In genomic region chr2:147012623-147013184, GRCm38 (mm10) we compare ENCODE assay signal across 8 mouse cellular contexts. TPM values are rescaled to one million over a fixed set of nuclear protein-coding genes. Genes with fewer than 3 reads are reported as not detected.
DNase-seq lines count a peak whose midpoint lies in the region; ATAC-seq and TF ChIP-seq lines count a peak whose summit lies in the region.

Xrn2 (plus strand) TSS chr2:147012996.

- H3K9me3 ChIP-seq in forebrain, embryonic 10.5 days = no peaks in the 10 kb centered on the region
- H3K9me3 ChIP-seq in heart, embryonic 15.5 days (replicated peaks) = no peaks in the 10 kb centered on the region
- no peaks in the 10 kb centered on the region for H3K9me3 ChIP-seq in liver, embryonic 14.5 days (ENCODE audit: control insufficient read depth, low read length)
- H3K9me3 ChIP-seq in neural tube, embryonic 11.5 days (ENCODE audit: control insufficient read depth, low read length) = no peaks in the 10 kb centered on the region
- no peaks in the 10 kb centered on the region for H3K9me3 ChIP-seq in stomach, postnatal 0 days (ENCODE audit: control insufficient read depth, low read length)

- peak; percentile 95 to 96 for DNase-seq in CD8-positive naive resting alpha-beta T cell, adult 2 months (ENCODE audit: low read depth in 2 of 2, low spot score in 2 of 2)
- DNase-seq in c-Kit-positive CD71-negative TER-119-negative erythroid progenitor cells, embryonic 14.5 days (ENCODE audit: low read depth) = peak; percentile 94
- peak; percentile 98 for DNase-seq in forebrain, embryonic 10.5 days (ENCODE audit: extremely low spot score, low spot score)
- DNase-seq in kidney, postnatal 25 days = peak; percentile 95 to 97
- DNase-seq in liver, embryonic 14.5 days (ENCODE audit: low read depth in 3 of 3, low spot score in 3 of 3) = peak; percentile 82 to 89 (median 87)
- DNase-seq in neural tube, embryonic 11.5 days (ENCODE audit: low spot score) = peak; percentile 96
- DNase-seq in stomach, postnatal 0 days (ENCODE audit: low spot score) = peak; percentile 95

- H3K9ac ChIP-seq in heart, embryonic 15.5 days = peak within 1 kb of the TSS; percentile 87
- peak within 1 kb of the TSS; percentile 80 for H3K9ac ChIP-seq in liver, embryonic 14.5 days (replicated peaks)
- peak within 1 kb of the TSS; percentile 88 for H3K9ac ChIP-seq in neural tube, embryonic 11.5 days (ENCODE audit: low read length)
- H3K9ac ChIP-seq in stomach, postnatal 0 days (ENCODE audit: low read length) = peak within 1 kb of the TSS; percentile 93

- H3K4me1 ChIP-seq in forebrain, embryonic 10.5 days = peaks cover 20% of the 10 kb centered on the region
- peaks cover 24% of the 10 kb centered on the region for H3K4me1 ChIP-seq in heart, embryonic 15.5 days (replicated peaks)
- peaks cover 8 to 26% of the 10 kb centered on the region in 2 experiments for H3K4me1 ChIP-seq in liver, embryonic 14.5 days (replicated peaks; ENCODE audit: control insufficient read depth in 2 of 2, insufficient read depth in 2 of 2, low read length in 1 of 2)
- H3K4me1 ChIP-seq in neural tube, embryonic 11.5 days (ENCODE audit: control insufficient read depth, insufficient read depth, low read length) = 0 out of 2 replicates have a peak, but pooled peaks cover 4% of the 10 kb centered on the region
- no peaks in the 10 kb centered on the region for H3K4me1 ChIP-seq in stomach, postnatal 0 days (replicated peaks; ENCODE audit: control insufficient read depth, insufficient read depth)

- WGBS in forebrain, embryonic 10.5 days = under 1% methylated on average over 37 of the region's 37 CpGs
- WGBS in heart, embryonic 15.5 days = under 1% methylated on average over 37 of the region's 37 CpGs
- WGBS in liver, embryonic 14.5 days (ENCODE audit: insufficient replicate concordance) = under 1% methylated on average over 37 of the region's 37 CpGs
- WGBS in neural tube, embryonic 11.5 days = 1% methylated on average over 37 of the region's 37 CpGs
- under 1% methylated on average over 37 of the region's 37 CpGs for WGBS in stomach, postnatal 0 days

- peak within 1 kb of the TSS; percentile 95 for H3K27ac ChIP-seq in forebrain, embryonic 10.5 days
- peak within 1 kb of the TSS; percentile 100 for H3K27ac ChIP-seq in heart, embryonic 15.5 days
- peak within 1 kb of the TSS; percentile 76 for H3K27ac ChIP-seq in liver, embryonic 14.5 days
- peak within 1 kb of the TSS; percentile 97 for H3K27ac ChIP-seq in neural tube, embryonic 11.5 days (ENCODE audit: low read depth, low read length)
- H3K27ac ChIP-seq in stomach, postnatal 0 days (replicated peaks) = peak within 1 kb of the TSS; percentile 99

- peak within 1 kb of the TSS; percentile 86 for H3K4me3 ChIP-seq in forebrain, embryonic 10.5 days
- peak within 1 kb of the TSS; percentile 99 for H3K4me3 ChIP-seq in heart, embryonic 15.5 days
- H3K4me3 ChIP-seq in liver, embryonic 14.5 days (ENCODE audit: insufficient read depth in 1 of 2, low read depth in 2 of 2, low read length in 2 of 2) = peak within 1 kb of the TSS; percentile 85 to 88
- peak within 1 kb of the TSS; percentile 59 for H3K4me3 ChIP-seq in neural tube, embryonic 11.5 days (ENCODE audit: low read depth, low read length)
- H3K4me3 ChIP-seq in stomach, postnatal 0 days (ENCODE audit: low read depth, low read length) = peak within 1 kb of the TSS; percentile 90

- H3K4me2 ChIP-seq in heart, embryonic 15.5 days = peak within 1 kb of the TSS; percentile 65
- peak within 1 kb of the TSS; percentile 79 for H3K4me2 ChIP-seq in liver, embryonic 14.5 days (ENCODE audit: low read depth)
- peak within 1 kb of the TSS; percentile 69 for H3K4me2 ChIP-seq in neural tube, embryonic 11.5 days (ENCODE audit: low read depth)
- H3K4me2 ChIP-seq in stomach, postnatal 0 days (replicated peaks; ENCODE audit: low read depth) = peak within 1 kb of the TSS; percentile 74

- H3K36me3 ChIP-seq in forebrain, embryonic 10.5 days (replicated peaks) = peaks cover 13% of the 10 kb centered on the region
- no peaks in the 10 kb centered on the region for H3K36me3 ChIP-seq in heart, embryonic 15.5 days
- H3K36me3 ChIP-seq in liver, embryonic 14.5 days (replicated peaks; ENCODE audit: control insufficient read depth, insufficient read depth, low read depth) = no peaks in the 10 kb centered on the region
- no peaks in the 10 kb centered on the region; the same call in 1 of the 2 replicates for H3K36me3 ChIP-seq in neural tube, embryonic 11.5 days (ENCODE audit: control insufficient read depth, insufficient read depth, low read length)
- H3K36me3 ChIP-seq in stomach, postnatal 0 days (ENCODE audit: control insufficient read depth, insufficient read depth, low read length) = no peaks in the 10 kb centered on the region

- no peak for TF ChIP-seq CTCF in liver, embryonic 14.5 days (IDR thresholded peaks at IDR 0.05; ENCODE audit: low read depth)
- peak; percentile 1; the same call in 1 of the 2 replicates for TF ChIP-seq CTCF in stomach, postnatal 0 days (IDR thresholded peaks at IDR 0.05; ENCODE audit: low read depth)

- no peaks in the 10 kb centered on the region for H3K27me3 ChIP-seq in forebrain, embryonic 10.5 days (ENCODE audit: poor library complexity, severe bottlenecking)
- H3K27me3 ChIP-seq in heart, embryonic 15.5 days = no peaks in the 10 kb centered on the region
- H3K27me3 ChIP-seq in liver, embryonic 14.5 days (ENCODE audit: control insufficient read depth, insufficient read depth, low read length) = no peaks in the 10 kb centered on the region
- no peaks in the 10 kb centered on the region for H3K27me3 ChIP-seq in neural tube, embryonic 11.5 days (ENCODE audit: control insufficient read depth, insufficient read depth, low read length)
- no peaks in the 10 kb centered on the region for H3K27me3 ChIP-seq in stomach, postnatal 0 days (ENCODE audit: control insufficient read depth, insufficient read depth, low read length)

- TF ChIP-seq EP300 in liver, embryonic 14.5 days (IDR thresholded peaks at IDR 0.05; ENCODE audit: low read depth) = peak; percentile 16; the same call in 1 of the 2 replicates
- TF ChIP-seq EP300 in stomach, postnatal 0 days (optimal IDR thresholded peaks at IDR 0.05) = no peak

- peak; percentile 92 for ATAC-seq in heart, embryonic 15.5 days (replicated peaks; ENCODE audit: insufficient number of reproducible peaks, insufficient read depth, low FRiP score, low read depth)
- ATAC-seq in liver, embryonic 14.5 days (ENCODE audit: insufficient read depth) = peak; percentile 94
- peak; percentile 97 for ATAC-seq in neural tube, embryonic 11.5 days (ENCODE audit: insufficient read depth, low FRiP score, low TSS enrichment)
- peak; percentile 96 for ATAC-seq in stomach, postnatal 0 days (ENCODE audit: low FRiP score, low TSS enrichment)

RNA-seq across cellular contexts. Expression of gene Xrn2, which starts in this region (rescaled TPM):
- polyA plus RNA-seq in forebrain, embryonic 10.5 days (2016; fragmentation: Nextera tagmentation; extraction: Ambion mirVana) = 93.8 and 95.6 TPM in 2 replicates
- 40.4 and 43.5 TPM in 2 replicates for polyA plus RNA-seq in heart, embryonic 15.5 days (2015; fragmentation: Nextera tagmentation; extraction: Ambion mirVana)
- polyA plus RNA-seq in liver, embryonic 14.5 days (2012; rRNA removed) = 12.7 and 20.6 TPM in 2 replicates
- polyA plus RNA-seq in liver, embryonic 14.5 days (2014; fragmentation: Nextera tagmentation; extraction: Ambion mirVana) = 32.2 and 32.5 TPM in 2 replicates
- polyA plus RNA-seq in neural tube, embryonic 11.5 days (2014; fragmentation: Nextera tagmentation; extraction: Ambion mirVana) = 108 and 110 TPM in 2 replicates
- polyA plus RNA-seq in stomach, postnatal 0 days (2015; fragmentation: Nextera tagmentation; extraction: Ambion mirVana) = 37.7 and 37.8 TPM in 2 replicates

Comparison
In these comparisons a context has a peak if more than half of its experiments do, and no peak if none do; other contexts are left out.
1. Peak in every context shown above with its lines: DNase-seq, ATAC-seq, H3K4me3 ChIP-seq and H3K27ac ChIP-seq.